Mouse (Mus musculus) olfactory bulb, adult 2 months (tissue): Measurements from ENCODE around the gene Muc1.

ENCODE experiments used
- CTCF ChIP-seq: fragments of 200-500 bp; IDR thresholded peaks from 2 replicates; pipeline ENCODE4 v1.5.1; 2012; ENCODE audit warnings: low read depth, mild to moderate bottlenecking, low read length, moderate library complexity; ENCODE audit not compliant: insufficient read depth
- POLR2A ChIP-seq: fragments of 200-500 bp; IDR thresholded peaks from 2 replicates; pipeline ENCODE4 v1.6.1; 2012; ENCODE audit warnings: mild to moderate bottlenecking, low read depth, low read length, moderate library complexity; ENCODE audit not compliant: insufficient read depth

DNA sequence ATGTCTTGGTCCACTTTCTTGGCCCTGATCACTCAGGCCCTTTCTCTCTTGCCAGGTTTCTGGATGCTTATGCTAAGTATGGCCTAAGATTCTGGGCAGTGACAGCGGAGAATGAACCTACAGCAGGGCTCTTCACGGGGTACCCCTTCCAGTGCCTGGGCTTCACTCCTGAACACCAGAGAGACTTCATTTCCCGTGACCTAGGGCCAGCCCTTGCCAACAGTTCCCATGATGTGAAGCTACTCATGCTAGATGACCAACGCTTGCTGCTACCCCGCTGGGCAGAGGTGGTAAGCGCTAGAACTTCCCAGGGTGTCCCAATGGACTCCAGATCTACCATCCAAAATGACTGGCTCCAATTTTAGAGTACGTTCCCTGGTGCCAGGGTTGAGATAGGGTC, 22.8 kb upstream of the Muc1 start:
- no peak for TF ChIP-seq POLR2A
- no peak for TF ChIP-seq CTCF
